Mouse (Mus musculus) lung, adult 2 months (tissue): ENCODE results near the gene Gm5767. TPM values are rescaled to one million over a fixed set of nuclear protein-coding genes. Genes with fewer than 3 reads are reported as not detected.
A peak's percentile ranks its signal among the peaks of the same experiment; 100 is the strongest.

ENCODE experiments used
- DNase-seq: peaks from one replicate; pipeline ENCODE4 v3.0.0; 2022
- H3K4me1 ChIP-seq: fragments of 200-500 bp; 2 replicates; pipeline ENCODE4 v1.6.1; 2011; ENCODE audit warnings: low read length; ENCODE audit not compliant: control insufficient read depth, insufficient read depth
- H3K4me3 ChIP-seq: fragments of 200-500 bp; replicated peaks from 2 replicates; pipeline ENCODE3; 2011; ENCODE audit warnings: low read depth, mild to moderate bottlenecking, control low read depth, low read length; ENCODE audit errors: extremely low read depth
- CTCF ChIP-seq: fragments of 200-500 bp; IDR thresholded peaks from 2 replicates; pipeline ENCODE4 v1.5.1; 2011; ENCODE audit warnings: mild to moderate bottlenecking, low read length, control low read depth; ENCODE audit not compliant: insufficient read depth
- POLR2A ChIP-seq: fragments of 200-500 bp; IDR thresholded peaks from 2 replicates; pipeline ENCODE4 v1.6.1; 2011; ENCODE audit warnings: low read depth, mild to moderate bottlenecking, control low read depth, low read length, borderline replicate concordance; ENCODE audit errors: extremely low read depth
- WGBS: fragments of 180-500 bp; shearing (Covaris S2); methylation state at CpG from one replicate; pipeline ENCODE4 v1.1.7; 2018; 5-methylcytosine and 5-hydroxymethylcytosine counted together
- polyA plus RNA-seq: library from polyadenylated mRNA; depleted of rRNA; stranded (reverse); fragments of >200 nt; gene quantifications from 2 replicates; pipeline ENCODE4 v1.2.3, GENCODE M21; 2012

The Gm5767 gene
- polyA plus RNA-seq, 1 experiment = not detected

DNA sequence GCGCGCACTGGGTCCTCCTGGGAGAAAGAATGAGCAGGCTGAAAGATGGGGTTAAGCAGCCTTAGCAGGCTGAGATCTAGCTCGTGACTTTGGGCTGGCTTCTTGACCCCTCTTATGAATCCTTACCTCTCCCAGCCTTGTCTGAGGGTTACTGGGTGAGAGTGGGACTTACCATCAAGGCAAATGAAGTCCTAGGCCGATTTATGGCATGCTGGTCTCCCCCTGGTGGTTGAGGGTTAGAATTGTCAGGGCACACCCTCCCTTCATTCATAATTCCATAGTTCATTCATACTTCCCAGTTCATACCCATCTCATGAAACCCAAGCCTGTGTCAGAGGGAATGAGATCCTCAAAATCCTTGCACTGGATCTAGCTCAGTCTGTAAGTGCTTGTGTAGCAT, 3.8 kb upstream of the Gm5767 start:
- TF ChIP-seq POLR2A = no peak
- TF ChIP-seq CTCF = peak; percentile 85
- no peak overlapping the region for H3K4me3 ChIP-seq
- WGBS = 49% methylated on average over 4 of the region's 4 CpGs
- peaks cover 2% of the 10 kb centered on the region; the same call in 1 of the 2 replicates for H3K4me1 ChIP-seq
- DNase-seq = no peak

DNA sequence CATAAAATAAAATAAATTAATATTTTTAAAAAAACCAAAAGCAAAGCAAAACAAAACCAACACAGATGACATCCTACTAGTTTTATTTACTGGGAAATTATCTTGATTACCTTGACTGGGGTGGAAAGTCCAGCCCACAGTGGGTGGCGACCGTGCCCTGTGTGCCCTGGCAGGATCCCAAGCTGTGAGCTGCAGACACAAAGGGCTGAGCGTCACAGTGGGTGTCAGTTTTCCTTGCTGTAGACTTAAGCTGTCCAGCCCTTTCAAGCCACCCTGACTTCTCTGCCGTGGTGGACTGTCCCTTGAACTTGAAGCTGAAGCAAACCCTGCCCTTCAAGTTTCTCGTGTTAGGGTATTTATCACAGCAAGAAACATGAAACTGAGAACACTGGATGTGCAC, 2.5 kb upstream of the Gm5767 start:
- WGBS = 27% methylated on average over 5 of the region's 5 CpGs
- TF ChIP-seq POLR2A = no peak
- TF ChIP-seq CTCF = no peak
- Histone ChIP-seq H3K4me3 (no peak overlapping the region), H3K4me1 (peaks cover 2% of the 10 kb centered on the region; the same call in 1 of the 2 replicates)
- no peak for DNase-seq

DNA sequence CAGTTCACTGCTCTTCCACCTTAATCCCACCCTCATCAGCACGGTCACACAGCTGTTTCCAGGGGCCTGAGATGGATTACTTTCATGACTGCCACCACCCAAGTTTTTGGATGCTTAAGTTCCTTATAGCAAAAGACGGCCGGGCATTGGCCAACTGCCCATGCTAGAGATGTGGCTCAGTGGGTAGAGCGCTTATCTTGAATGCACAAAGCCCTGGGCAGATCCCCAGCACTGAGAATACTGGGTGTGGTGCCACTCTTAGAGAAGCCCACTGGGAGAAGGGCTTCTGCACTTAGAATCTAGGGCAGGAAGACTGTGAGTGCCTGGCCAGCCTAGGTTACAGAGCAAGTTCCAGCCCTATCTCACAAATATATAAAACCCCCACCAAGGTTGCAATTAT, 1.9 kb upstream of the Gm5767 start:
- Histone ChIP-seq H3K4me1 (peaks cover 2% of the 10 kb centered on the region; the same call in 1 of the 2 replicates), H3K4me3 (no peak overlapping the region)
- WGBS = 66% methylated on average over 4 of the region's 4 CpGs
- TF ChIP-seq CTCF (no peak), POLR2A (no peak)
- no peak for DNase-seq

DNA sequence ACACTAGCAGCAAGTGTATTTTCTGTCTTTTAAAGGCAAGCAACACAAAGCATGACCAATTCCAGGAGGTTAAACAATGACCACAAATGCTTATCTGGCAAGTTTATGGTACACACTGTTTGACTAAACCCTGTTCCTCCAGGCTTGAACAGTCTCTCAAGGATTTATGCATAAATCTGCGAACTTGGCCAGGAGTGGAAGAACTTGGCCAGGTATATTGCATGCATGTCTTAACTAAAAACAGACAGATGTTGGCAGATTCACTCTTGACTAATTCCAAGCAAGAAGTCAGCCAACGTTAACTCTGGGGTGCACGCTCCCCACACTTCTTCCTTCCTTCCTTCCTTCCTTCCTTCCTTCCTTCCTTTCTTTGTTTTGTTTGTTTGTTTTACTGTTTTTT, 790 bp upstream of the Gm5767 start:
- H3K4me1 ChIP-seq = no peaks in the 10 kb centered on the region
- no peak overlapping the region for H3K4me3 ChIP-seq
- 52% methylated on average over 3 of the region's 3 CpGs for whole genome bisulfite sequencing
- TF ChIP-seq POLR2A (no peak), CTCF (no peak)
- no peak for DNase-seq

DNA sequence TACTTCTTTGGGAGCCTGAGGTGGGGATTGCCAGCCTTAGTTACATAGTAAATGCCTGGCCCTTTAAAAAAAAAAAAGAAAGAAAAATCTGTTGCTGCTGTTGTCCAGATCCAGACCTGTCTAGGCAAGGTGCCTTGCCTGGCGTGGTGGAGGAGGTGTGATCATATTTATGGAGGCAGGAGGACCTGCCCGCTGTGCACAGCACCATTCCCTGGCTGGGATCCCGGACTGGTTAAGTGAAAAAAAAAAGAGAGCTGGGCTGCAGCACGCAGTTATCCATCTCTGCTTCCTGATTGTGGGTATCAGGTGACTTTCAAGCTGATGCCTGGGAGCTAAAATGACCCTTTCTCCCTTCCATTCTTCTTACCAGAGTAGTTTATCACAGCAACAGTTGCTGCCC, 4.5 kb downstream of the Gm5767 start:
- Histone ChIP-seq H3K4me3 (no peak overlapping the region), H3K4me1 (no peaks in the 10 kb centered on the region)
- DNase-seq = no peak
- TF ChIP-seq POLR2A (no peak), CTCF (no peak)
- WGBS = 47% methylated on average over 4 of the region's 4 CpGs

DNA sequence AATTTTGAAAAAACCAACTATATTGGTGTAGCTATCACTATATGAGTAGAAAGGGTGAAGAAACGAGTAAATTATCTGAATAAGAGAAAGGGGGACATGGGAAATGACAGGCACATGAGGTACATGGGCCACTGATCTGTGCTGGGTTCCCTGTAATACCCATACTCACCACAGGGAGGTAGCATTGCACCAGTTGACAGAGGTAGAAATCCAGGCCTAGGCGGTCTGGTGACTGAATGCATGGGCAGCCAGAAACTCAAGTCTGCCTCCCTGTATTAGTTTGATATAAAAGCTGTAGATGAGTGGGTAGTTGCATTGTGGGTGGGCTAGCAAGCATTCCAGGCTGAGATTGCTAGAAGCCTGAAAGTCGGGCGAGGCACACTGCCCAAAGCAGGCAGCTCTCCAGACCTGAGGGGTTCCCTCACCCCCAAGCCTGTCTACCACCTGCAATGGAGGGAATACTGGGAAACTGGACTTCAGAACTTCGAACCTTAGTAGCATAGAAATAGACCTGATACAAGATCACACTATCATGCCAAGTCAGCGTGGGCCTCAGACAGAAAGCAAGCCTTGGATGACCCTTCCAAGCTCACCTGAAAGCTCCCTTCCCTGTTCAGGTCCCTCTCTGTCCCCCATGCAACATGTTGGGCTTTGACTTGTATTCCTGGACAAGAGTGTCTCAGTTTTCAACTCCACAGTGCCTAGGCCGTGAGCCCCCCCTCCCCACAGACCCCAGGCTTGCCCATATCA, 5.7 kb downstream of the Gm5767 start:
- peak; percentile 96 for TF ChIP-seq CTCF
- no peak for TF ChIP-seq POLR2A
- Histone ChIP-seq H3K4me1 (no peaks in the 10 kb centered on the region), H3K4me3 (no peak overlapping the region)
- peak; percentile 74 for DNase-seq
- WGBS = 55% methylated on average over 7 of the region's 7 CpGs

DNA sequence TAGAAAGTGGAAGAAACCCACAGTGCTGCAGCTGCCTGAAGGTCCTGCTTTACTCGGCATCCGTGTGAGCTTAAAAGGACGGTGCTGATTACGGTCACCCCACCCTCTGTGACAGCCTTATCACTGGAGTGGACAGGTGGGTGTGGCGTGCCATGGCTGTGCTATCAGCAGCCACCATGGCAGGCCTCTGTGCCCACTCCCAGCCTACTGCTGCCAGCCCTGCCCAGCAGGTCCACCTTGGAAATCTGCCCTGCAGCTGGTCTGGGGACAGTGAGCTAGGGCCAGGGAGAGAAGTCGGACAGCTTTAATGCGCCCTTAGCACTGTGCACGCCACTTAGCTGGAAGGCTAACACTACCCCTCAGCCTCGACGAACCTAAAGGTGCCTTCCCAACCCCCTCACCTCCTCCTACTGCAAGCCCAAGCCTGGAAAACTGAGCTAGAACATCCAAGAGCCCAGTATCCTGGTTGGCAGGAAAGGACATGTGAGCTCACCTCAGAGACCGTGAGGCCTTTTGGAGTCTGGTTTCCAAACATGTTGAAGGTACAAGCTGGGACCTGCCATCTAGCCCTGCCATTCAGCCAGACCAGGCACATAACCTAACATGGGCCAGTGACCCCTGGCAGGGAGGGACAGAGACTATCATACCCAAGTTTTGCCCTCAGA, 6.4 kb downstream of the Gm5767 start:
- WGBS = 65% methylated on average over 11 of the region's 11 CpGs
- Histone ChIP-seq H3K4me1 (no peaks in the 10 kb centered on the region), H3K4me3 (no peak overlapping the region)
- TF ChIP-seq CTCF (no peak), POLR2A (no peak)
- DNase-seq = no peak

DNA sequence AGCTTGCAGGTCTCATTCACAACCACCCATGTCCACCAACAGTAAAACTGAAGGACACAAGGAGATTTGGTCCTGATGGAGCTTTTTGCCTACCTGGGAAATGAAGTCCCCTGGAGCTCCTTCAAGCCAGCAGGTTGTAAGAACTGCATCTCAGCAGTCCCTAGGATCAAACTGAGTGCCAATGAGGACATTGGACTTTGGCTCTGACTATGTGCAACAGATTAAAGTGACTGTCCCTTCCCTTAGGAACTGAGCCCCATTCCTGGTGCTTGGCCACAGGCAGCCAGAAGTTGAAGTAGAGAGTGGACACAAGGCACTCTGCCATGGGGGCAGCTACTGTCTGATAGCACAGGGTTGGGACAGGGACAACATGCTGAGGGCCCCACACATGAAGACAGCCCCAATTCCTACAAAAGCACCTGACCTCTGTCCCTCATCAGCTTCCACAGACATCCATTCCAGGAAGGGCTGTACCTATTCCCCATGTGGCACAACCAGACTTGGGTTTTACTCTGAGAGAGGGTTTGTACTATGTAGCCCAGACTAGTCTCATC, 7.1 kb downstream of the Gm5767 start:
- no peak for TF ChIP-seq POLR2A
- TF ChIP-seq CTCF = no peak
- Histone ChIP-seq H3K4me3 (no peak overlapping the region), H3K4me1 (no peaks in the 10 kb centered on the region)
- DNase-seq = no peak

DNA sequence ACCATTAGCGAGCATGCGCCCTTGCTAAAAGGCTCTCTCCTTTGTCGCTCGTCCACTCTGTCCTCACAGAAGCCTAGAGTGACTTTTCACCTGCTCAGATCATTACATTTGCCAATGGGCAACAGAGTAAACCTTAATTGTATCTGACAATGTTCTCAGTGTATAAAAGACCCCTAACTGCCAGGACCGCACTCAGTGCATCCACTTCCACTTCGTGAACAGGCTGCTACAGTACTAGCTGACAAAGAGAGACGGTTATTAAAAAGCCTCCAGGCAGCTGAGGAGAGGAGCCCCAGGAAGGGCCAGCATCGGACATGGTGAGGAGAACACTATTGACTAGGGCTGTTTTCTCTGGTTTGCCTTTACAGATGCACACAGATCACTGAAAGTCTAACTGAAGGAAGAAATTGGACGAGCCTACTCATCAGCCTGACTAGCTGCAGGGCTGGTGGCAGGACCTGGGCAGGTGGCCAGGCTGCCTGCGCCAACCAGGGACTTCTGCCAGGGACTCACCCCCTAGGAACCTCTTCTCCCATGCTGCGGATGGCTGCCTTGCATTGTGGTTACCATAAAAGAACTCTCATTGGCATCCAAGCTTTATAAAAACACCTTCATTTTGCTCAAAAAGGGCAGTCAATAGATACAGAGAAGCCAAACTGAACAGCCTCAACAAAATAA, 9.5 kb downstream of the Gm5767 start:
- TF ChIP-seq CTCF = no peak
- no peak for TF ChIP-seq POLR2A
- Histone ChIP-seq H3K4me1 (no peaks in the 10 kb centered on the region), H3K4me3 (no peak overlapping the region)
- 84% methylated on average over 11 of the region's 11 CpGs for WGBS
- DNase-seq = no peak
